Mouse (Mus musculus) A20 (cell line): ENCODE data around the gene Tex45.

Experiments
- DNase-seq: peaks from one replicate; pipeline ENCODE4 v3.0.0-alpha.2; 2011; ENCODE audit warnings: low read depth, low spot score

Tex45 gene

DNA sequence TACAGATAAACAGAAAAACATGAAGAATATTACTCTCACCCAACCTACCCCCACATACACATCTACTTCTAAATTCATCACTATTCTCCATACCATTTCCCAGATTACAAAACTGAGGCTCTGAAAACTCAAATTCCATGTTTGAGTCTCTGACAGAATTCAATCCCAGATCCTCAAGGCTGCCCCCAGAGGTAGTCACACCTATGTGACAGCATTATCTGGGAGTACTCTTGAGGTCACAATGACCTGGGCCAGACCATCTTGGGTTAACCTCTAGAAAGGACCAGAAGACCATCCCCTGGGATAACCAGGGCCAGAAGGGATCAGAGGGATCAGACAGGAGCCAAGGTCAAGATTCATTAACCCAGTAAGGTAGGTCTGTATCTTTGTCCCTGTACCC lies at the start of gene Tex45:
Gene Tex45, plus strand, starts transcription at position 301 of the 400 bp plus-strand sequence.
- no peak for DNase-seq

DNA sequence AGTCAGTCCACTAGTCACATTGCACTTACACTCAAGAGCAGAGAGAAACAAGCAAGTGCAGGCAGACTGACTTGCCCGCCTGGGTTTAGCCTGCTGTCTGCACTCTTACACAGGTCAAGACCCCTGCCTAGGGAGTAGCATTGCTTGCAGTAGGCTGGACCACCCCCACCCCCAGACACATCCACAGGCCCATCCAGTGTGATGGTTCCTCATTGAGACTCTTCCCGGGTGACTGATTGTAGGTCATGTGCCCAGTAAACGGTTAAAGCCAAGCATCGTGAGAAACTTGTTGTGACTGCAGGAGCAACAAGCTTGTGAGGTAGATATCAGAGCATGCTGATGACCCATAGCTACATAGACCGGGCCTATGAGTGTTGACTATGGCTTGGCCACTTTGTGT lies 49.2 kb upstream of the Tex45 start:
- no peak for DNase-seq

DNA sequence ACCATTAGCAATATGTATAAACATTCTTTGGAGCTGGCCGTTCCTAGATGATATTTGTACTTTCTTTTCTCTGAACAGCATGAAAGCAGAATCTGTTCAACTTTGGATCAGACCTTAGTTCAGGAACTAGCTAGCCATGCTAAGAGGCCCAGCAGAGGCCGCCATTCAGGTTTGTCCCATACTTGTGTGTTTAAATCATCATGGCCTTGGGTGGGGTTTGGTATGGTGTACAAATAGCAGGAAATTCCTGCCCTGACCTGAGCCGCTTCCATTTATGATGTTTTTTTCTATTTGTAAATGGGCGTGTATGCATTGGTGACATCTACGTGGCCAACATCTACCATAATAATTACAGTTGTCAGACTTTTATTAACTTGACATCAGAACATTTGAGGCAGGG lies 45.4 kb upstream of the Tex45 start:
- DNase-seq, result no peak

DNA sequence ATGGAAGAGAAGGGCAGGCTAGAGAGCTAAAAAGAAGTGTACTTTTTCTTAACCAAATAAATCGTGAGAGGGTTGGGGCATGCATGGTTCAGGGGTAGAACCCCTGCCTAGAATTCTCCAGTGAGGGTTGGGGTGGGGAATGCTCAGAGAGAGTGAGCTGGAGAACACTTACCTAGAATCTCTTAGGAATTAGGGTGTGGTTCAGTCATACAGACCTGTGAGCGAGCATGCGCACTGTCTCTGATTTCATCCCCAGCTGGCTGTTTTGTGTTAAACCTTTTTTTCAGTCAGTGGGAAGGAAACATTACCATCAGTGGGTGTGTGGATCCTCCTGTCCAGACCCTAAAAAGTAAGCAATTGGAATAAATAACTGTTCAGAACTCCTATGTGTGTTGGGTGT lies 44.5 kb upstream of the Tex45 start:
- no peak for DNase-seq

DNA sequence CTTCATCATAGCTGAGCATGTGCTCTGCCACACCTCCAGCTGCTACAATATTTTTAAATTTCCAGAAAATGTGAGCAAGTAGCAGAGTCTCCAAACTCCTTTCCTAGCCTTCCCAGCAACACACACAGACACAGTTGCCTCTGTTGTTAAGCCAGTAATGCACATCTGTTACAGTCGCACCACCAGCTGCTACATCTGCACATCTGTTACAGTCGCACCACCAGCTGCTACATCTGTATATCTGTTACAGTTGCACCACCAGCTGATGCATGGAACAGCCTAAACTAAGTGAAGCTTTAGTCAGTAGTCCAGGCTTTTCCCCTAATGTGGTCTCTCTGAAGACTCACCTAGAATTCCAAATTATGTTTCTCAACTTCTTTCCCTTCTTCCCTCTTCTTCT lies 42.2 kb upstream of the Tex45 start:
- DNase-seq, result no peak

DNA sequence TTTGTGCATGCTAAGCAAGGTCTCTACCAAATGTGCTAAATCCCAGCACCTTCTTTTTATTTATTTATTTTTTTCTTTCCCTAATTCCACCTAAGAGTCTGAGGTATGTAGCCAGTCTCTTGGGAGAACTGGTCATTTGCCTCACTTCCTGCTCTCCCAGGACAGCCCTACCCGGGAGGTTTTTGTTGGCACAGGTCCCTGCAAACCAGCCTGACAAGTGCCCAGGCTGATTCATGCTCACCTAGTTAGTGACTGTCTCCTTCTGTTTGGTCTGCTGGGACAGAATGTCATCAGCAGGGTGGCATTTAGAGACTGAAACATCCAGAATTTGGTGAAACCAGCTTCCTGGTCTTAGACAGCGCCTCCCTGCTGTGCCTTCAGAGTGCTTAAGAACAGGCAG lies 40.7 kb upstream of the Tex45 start:
- no peak for DNase-seq

DNA sequence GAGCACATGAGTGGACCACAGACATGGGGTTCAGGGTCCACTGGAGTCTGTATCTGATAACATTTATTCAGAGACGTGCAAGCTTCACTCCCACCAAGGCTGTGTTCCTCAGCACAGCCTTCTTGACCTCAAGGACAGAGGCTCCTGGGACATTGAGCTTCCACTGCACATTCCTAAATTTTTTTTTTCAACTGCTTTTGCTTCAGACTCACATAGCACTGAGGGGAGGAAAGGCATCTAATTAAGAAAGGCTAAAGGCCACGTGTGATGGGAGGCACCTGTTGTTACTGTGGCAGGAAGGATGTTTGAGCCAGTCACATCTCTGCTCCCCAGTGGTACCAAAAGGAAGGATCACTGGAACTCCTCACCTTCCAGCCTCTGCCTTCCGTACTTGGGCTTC lies 39.5 kb upstream of the Tex45 start:
- no peak for DNase-seq

DNA sequence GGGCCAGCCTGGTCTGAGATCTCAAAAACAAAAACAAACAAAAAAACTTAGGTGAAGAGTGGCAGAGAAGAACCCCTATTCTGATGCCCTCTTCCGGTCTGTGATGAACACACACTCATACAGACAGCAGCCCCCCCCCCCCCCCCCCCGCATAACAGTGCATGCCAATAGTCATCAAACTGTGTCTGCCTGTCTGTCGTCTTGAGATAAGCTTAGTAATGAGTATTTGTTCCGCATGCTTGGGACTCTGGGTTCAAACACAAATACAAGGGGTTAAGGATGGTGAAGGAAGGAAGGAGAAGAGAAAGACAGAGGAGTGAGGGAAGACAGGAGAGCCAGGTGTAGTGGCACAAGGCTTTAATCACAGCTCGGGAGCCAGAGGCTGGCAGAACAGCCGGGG lies 34.2 kb upstream of the Tex45 start:
- DNase-seq, result no peak

DNA sequence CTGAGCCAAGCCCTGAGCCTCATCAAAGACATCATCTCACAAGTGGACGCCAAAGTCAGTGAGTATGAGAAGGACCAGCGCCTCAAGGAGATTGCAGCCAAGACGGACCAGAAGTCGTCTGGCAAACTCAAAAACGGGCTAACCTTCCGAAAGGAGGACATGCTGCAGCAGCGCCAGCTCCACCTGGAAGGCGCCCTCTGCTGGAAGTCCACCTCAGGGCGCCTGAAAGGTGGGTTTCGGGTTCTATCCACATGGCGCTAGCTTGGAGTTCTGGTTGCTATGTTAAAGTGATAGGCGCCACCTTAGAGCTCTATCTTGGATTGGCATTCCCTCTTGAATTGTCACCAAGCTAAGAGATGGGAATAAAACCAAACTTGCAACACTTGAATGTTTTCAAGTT lies 31.2 kb upstream of the Tex45 start:
- peak; percentile 30 for DNase-seq

DNA sequence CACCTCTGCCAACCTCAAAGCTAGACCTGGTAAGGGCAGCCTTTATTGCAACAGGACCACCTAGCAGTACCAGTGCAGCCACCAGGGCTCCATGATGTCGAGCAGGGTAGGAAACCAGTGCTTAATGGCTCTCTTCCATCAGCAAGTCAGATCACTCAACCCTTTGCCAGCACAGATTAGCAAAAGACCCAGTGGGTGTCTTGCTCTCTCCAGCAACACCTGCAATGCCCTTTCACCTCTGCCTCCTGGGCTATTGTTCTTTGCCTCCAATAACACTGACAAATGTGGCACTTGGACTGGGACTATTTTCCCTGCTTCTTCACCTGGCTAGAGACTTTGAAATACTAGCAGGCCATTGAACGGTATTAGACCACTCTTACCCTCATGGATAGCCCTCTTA lies 21.4 kb upstream of the Tex45 start:
- DNase-seq, result no peak

DNA sequence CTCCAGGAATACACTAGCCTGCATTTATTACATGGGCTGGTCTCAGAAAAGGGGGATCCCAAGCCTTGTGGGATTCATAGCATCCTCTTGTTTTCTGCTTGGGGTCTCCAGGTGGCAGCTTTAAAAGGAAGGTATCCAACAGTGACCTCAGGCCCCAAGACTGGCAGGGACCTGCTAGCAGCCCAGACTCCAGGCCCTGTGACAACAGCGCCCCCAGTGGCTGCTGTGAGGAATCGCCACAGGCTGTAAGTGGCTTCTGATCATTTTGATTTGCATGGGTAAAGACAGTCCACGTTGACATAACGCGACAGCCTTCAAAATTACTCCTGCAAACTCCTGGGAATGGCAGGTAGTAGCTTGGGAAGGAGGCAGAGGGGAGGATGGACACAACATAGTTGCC lies 20.0 kb upstream of the Tex45 start:
- DNase-seq, result peak; percentile 62

DNA sequence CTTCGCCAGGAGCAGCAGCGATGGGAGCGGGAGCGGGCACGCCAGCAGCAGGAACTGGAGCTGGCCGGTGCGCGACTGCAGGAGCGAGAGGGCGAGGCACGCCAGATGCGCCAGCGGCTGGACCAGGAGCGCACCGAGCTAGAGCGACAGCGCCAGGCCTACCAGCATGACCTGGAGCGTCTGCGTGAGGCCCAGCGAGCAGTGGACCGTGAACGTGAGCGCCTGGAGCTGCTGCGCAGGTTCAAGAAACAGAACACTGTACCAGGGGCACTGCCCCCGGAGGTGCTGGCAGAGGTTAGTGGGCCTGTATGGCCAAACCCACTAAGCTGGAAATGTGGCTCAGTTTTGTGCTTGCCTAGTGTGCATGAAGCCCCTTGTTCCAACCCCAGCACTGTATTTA lies 18.7 kb upstream of the Tex45 start:
- DNase-seq, result no peak

DNA sequence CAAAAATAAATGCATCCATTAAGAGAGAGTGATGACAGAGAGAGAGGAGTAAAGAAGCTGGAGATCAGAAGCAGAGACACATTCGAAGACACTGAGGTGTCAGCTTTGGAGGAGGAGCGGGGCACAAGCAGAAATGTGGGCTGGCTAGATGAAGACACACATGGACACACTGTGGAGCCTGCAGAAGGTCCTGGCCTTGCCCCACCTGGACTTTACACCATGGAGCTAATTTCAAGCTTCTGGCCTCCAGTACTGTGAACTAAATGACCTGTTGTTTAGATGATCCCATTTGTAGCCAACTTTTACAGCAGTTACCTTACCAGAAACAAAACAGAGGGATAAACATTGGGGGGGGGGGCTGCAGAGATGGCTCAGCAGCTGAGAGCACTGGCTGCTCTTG lies 7.4 kb upstream of the Tex45 start:
- no peak for DNase-seq

DNA sequence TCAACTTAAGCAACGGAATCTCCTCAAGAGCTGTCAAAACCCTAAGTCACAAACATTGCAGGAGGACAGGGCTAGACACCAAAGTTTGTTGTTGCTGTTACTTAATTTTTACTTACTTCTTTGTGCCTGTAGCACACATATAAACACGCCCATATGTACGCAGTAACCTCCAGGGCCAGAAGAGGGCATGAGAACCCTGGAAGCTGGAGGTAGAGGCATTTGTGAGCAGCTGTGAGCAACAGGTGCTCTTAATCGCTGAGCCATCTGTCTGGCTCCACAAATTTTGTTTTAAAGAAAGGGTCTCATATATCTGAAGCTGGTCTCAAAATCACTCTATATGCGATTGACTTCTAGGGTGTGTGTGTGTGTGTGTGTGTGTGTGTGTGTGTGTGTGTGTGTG lies 6.4 kb upstream of the Tex45 start:
- peak; percentile 79 for DNase-seq

DNA sequence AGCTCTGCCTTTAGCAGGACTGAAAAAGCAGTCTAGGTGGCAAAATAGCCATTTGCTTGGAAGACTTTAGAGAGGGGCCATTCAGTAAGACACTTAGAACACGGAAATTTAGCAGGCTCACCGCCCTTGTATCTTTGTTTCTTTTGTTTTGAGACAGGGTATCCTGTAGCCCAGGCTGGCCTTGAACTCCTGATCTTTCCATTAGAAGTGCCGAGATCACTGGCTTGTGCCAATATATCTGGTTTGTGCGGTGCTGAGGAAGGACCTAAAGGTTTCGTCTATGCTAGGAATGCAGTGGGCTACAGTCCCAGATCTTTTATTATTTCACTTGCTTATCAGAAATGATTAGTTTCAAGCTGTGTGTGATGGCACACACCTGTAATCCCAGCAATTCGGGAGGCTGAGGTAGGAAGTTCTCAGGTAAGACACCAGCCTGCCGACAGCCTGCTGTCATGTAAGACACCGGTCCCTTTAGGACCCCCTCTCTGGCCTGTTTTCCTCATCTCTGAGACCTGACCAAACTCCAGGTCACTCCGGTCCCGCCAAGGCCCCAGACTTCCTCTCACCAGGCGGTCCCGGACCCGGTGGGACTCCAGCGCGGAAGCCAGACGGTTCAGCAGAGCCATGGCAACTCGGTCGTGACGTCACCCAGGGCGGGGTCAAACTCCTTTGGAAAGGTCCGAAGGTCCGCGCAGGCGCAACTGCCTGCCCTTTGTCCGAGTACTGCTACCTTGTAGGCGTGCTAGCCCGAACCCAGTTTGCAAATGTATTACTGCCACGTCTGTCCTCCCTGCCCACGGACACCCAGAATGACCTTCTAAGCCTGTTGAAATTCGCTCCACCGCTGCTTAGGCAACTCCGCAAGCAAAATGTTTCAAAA lies 3.4 kb upstream of the Tex45 start, which contains the start of gene Pex11g:
Gene Pex11g, minus strand, starts transcription at position 675 of the 880 bp plus-strand sequence.
- peak; percentile 97 for DNase-seq

DNA sequence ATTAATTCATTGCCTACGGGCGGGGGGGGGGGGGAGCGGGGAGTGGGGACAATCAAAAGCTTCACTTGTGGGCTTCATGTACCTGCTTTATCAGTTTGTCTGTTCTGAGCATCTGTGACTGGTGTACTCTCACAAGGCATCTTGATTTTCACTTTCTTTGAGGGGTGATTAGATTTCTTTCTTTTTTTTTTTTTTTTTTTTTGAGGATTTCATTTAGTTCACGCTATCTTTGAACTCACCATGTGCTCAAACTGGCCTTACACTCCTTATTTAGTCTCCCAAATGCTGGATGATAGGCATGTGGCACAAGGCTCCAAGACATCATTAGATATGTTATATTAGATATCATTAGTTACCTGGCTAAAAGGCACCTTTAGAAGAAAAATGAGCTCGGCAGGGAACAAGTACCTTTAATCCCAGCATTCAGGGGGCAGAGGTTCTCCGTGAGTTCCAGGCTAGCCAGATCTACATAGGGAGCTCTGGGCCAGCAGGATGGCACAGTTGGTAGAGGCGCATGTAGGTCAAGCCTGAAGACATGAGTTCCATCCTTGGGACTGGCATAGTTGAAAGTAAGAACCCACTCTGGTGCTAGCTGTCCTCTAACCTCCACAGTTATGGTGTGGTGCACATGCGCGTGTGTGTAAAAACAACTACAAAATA lies 2.6 kb upstream of the Tex45 start:
- peak; percentile 43 for DNase-seq

DNA sequence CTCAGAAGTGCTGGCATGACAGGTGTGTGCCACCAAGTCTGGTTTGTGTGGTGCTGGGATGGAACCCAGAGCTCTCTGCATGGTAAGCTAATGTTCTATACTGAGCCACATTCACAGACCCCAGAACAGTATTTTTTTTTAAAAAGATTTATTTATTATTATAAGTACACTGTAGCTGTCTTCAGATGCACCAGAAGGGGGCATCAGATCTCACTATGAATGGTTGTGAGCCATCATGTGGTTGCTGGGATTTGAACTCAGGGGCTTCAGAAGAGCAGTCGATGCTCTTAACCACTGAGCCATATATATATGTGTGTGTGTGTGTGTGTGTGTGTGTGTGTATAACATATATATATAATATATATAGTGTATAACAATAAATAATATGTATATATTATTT lies 1.8 kb upstream of the Tex45 start:
- DNase-seq, result peak; percentile 65

DNA sequence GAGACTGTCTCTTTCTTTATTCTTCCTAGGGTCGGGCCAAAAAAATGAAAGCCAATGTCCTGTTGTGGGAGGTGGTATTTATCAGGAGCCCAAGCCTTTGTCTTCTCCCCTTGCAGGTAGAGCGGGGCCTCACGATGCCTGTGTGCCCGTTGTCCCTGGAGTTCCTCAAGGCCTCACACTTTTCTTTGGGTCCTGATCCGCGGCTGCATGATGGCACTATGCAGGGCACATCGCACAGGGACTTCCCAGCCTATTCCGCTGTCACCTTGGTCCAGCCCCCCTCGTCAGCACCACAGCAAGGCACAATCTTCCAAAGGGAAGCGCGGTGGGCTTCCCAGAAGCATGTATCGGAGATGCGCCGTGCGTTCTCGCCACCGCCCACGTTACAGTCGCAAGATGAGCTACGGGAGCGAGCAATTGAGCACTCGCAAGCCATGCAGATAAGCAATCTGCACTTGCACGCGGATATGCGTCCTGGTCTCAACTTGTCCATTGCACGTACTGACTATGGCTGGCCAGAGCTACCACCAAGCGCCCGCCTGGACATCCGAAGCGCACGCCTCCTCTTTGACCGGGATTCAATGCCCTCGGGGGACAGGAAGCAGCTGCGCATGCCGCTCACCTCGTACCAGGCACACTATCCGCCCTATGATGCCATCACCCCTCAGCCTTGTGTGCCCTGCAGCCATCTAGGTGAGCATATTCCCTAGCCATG lies 5.2 kb downstream of the Tex45 start:
- no peak for DNase-seq

DNA sequence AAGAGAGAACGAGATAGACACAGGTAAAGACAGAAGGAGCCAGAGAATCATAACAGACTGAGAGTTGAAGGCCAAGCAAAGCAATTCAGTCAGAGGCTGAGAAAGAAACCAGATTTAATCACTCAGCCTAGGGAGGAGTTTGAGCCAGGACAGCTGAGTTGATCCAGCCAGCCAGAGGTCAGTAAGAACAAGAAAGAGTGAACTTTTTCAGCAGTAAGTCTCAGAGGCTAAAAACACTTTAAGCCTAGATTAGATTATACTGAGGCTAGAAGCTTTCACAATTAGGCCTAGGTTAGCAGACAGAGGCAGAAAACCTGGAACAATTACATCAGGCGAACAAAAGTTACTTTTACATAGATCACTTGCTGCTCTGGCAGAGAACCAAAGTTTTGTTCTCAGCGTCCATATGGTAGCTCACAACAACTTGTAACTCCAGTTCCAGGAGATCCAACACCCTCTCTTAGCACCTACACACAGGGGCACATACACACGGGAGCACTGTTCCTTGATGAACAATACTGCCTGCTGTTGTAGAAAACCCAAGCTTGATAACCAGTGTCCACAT lies 9.6 kb downstream of the Tex45 start:
- DNase-seq, result no peak

DNA sequence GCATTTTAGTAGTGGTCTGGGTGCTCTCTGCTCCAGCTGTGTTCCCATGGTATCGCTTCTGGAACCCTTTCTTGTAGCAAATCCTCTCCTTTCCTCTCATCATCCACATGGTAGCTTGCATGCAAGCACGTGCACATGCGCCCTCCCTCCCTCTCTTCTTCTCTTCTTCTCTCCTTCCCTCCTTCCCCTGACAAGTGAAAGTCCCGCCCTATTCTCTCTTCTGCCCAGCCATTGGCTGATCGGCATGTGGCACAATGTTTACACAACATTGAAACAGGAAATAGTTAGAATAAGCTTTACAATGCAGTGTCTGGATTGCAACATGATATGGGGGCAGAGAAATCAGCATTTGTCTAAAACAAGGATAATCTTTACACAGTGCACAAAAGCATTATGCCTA lies 10.9 kb downstream of the Tex45 start:
- DNase-seq, result peak; percentile 69

DNA sequence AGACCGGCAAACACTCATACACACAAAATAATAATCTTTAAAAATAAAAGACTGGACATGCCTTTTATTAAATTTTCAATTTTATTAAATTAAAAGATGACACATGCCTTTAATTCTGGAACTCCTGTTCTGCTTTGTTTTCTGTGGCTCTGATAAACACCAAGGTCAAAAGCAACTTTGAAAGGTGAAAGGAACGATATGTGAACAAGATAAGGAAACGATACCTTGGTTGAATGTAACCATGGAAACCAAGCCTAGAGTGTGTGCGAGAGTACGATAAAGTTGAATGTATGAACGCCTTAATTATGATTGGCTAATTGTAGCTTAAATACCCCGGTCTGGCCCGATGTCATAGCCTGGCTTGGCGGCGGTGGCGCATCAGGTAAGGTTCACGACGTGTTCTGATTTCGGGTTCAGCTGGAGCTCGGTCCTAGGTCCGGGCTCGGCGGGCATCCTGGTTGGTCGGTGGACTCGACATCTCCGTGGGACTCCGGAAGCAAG lies 11.6 kb downstream of the Tex45 start:
- no peak for DNase-seq

DNA sequence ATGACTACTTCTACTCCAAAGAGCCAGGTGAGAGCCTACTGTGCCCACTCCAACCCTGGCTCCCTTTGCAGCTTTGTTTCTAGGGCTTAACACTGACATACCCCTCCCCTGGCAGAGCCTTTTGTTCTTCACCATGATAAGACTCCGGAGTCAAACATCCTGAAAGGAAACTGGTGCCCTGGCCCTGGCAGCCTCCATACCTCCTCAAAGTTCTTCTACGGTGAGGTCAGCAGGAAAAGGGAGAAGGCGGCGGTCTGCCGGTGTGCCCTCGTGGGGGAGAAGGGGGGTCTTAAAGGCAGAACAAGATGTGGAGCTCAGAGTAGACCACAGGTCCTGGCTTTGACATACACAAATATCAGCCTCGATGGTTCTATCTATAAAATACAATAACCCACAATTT lies 12.9 kb downstream of the Tex45 start:
- no peak for DNase-seq
